Mouse (Mus musculus) erythroid progenitor cell, adult 5-6 weeks (primary cell): ENCODE measurements at regions not wholly inside any gene's neighbourhood (a gene's known extent, or its start where the extent isn't known, plus 50 kb on each side); places are given as distances from the start of the nearest gene placed in this dataset.

Experiments
- ATAC-seq: replicated peaks from 2 replicates; pipeline ENCODE4 v1.8.0; 2016; ENCODE audit warnings: moderate number of reproducible peaks, mild to moderate bottlenecking, moderate TSS enrichment, inconsistent platforms; ENCODE audit not compliant: poor library complexity, low FRiP score, severe bottlenecking

- no peak for ATAC-seq
Observed at GRCm38 (mm10) chr16:5487259-5487658, 231.5 kb upstream of the Eef2kmt start.

- ATAC-seq, result no peak
Observed at GRCm38 (mm10) chr16:5483337-5483736, 227.6 kb upstream of the Eef2kmt start.

- ATAC-seq, result no peak
Observed at GRCm38 (mm10) chr16:5480148-5480547, 224.4 kb upstream of the Eef2kmt start.

- no peak for ATAC-seq
Observed at GRCm38 (mm10) chr16:5478970-5479369, 223.2 kb upstream of the Eef2kmt start.

GRCm38 (mm10) chr16:5471321-5471720 is 215.5 kb upstream of the Eef2kmt start:
- no peak for ATAC-seq

GRCm38 (mm10) chr16:5467587-5467986 is 211.8 kb upstream of the Eef2kmt start:
- ATAC-seq, result no peak

GRCm38 (mm10) chr16:5466760-5467159 is 211.0 kb upstream of the Eef2kmt start:
- no peak for ATAC-seq

GRCm38 (mm10) chr16:5455352-5455965 is 199.7 kb upstream of the Eef2kmt start:
- no peak for ATAC-seq

- no peak for ATAC-seq
Observed at GRCm38 (mm10) chr16:5454243-5454642, 198.5 kb upstream of the Eef2kmt start.

GRCm38 (mm10) chr16:5452971-5453370 is 197.2 kb upstream of the Eef2kmt start:
- ATAC-seq, result no peak

GRCm38 (mm10) chr16:5445776-5446175 is 190.0 kb upstream of the Eef2kmt start:
- ATAC-seq, result no peak

- ATAC-seq, result no peak
Observed at GRCm38 (mm10) chr16:5444785-5445184, 189.0 kb upstream of the Eef2kmt start.

GRCm38 (mm10) chr16:5439717-5440116 is 183.9 kb upstream of the Eef2kmt start:
- ATAC-seq, result no peak

- no peak for ATAC-seq
Observed at GRCm38 (mm10) chr16:5438405-5438804, 182.6 kb upstream of the Eef2kmt start.

- no peak for ATAC-seq
Observed at GRCm38 (mm10) chr16:5431689-5432088, 175.9 kb upstream of the Eef2kmt start.

- no peak for ATAC-seq
Observed at GRCm38 (mm10) chr16:5431111-5431510, 175.3 kb upstream of the Eef2kmt start.

GRCm38 (mm10) chr16:5429466-5429865 is 173.7 kb upstream of the Eef2kmt start:
- no peak for ATAC-seq

GRCm38 (mm10) chr16:5425908-5426307 is 170.1 kb upstream of the Eef2kmt start:
- ATAC-seq, result no peak

- no peak for ATAC-seq
Observed at GRCm38 (mm10) chr16:5422041-5422440, 166.3 kb upstream of the Eef2kmt start.

GRCm38 (mm10) chr16:5421591-5421990 is 165.8 kb upstream of the Eef2kmt start:
- ATAC-seq, result no peak

- no peak for ATAC-seq
Observed at GRCm38 (mm10) chr16:5419467-5419866, 163.7 kb upstream of the Eef2kmt start.

- ATAC-seq, result no peak
Observed at GRCm38 (mm10) chr16:5418462-5419197, 162.8 kb upstream of the Eef2kmt start.
